Mouse (Mus musculus): ENCODE results near the gene Tmem126b.

Tmem126b gene

GRCm38 (mm10) chr7:90475793-90476312, at the start of gene Tmem126b:
Gene Tmem126b (minus strand): TSS chr7:90476001.
- peak; percentile 99 for DNase-seq (ENCODE audit: low read depth, low spot score)

GRCm38 (mm10) chr7:90512293-90512692, 36.5 kb upstream of the Tmem126b start:
- DNase-seq (ENCODE audit: low read depth, low spot score): no peak

DNA sequence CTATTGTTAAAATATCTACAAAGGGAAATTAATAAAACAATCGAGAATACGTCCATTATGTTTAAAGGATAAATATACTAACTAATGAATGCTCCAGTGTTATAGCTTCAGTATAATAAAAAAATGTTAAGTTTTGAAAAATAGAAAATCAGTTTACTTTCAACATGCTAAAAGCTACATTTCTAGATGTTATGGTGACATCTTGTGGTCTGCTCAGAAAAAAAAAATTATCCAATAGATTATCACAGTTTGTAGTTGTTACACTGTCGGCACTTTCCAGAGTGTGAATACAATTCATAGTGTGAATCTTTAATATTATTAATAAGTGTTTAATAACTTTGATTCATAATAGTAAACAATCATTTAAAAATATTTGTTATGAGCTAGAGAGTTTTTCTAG, 32.3 kb upstream of the Tmem126b start:
- DNase-seq (ENCODE audit: low read depth, low spot score): peak; percentile 20

DNA sequence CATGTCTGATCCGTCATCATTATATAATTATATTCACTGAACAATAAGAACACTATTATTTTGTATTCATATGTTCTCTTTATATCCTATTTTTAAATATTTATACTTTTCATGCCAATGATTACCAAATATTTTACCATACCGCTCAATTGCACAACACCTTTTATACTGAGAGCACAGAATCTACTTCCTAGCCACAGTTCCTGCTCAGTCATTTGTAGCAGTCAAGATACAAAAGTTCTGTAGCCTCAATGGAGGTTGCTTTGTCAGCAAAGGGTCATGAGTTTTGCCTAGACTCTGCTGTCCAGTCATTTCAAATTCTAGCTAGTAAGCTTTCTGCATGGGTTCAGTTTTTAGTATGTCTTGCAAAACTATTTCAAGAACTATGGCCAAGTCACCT, 6.8 kb upstream of the Tmem126b start:
- DNase-seq (ENCODE audit: low read depth, low spot score): no peak

DNA sequence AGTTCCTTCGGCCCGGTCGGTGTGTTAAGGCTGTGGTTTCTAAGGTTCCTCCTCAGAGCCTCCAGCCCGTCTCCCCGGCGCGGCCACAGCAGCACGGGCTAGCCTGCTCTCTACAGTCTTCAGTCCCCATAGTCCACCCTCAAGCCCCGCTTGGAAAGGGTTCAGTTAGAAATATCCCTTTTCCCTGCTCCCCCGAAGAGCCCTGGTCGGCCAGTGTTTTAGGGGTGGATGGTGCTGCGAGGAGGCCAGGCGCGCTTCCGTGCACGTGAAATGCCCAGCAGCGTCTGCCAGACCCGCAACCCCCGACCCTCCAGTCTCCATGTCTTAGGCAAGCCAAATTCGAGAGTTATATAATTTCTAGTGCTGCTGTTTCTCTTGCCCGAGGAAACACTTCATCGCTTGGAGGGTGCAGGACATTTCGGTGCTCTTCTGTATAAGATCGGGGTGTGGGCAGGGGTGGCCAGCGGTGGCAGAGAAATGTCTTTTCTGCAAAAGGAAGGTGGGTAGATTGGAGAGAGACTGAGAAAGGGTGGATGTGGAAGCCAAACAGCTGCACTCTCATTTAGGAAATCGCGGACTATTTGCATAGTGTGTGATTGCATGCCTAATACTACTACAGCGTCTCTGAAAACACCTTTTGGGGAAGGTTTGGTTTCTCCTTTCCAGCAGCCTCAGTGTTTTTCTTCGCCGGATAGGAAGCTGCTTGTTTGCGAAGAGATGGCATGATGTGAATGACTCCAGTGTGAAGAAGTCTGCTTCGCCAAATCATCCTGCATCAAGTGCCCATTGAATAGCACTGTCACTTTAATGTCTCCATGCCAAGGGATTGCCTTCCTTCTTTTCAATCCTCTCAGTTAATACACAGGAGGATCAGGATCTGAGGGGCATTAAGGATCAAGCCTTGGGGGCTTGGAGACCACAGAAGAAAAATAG, 778 bp upstream of the Tmem126b start, which contains the start of gene Dlg2:
Gene Dlg2, plus strand, starts transcription at position 360 of the 933 bp plus-strand sequence.
- DNase-seq (ENCODE audit: low read depth, low spot score): no peak

DNA sequence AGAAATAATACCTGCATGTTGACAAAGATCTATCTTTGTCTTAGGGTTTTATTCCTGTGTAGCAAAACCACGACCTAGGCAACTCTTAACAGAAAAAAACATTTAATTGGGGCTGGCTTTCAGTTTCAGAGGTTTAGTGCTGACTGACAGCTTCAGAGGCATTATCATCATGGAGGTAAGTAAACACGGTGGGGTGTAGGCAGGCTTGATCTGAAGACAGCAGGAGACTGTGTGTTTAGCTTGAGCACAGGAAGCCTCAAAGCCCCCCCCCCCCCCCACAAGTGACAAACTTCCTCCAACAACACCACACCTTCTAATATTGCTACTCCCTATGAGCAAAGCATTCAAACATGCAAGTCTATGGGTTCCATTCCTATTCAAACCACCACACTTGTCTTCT, 2.3 kb downstream of the Tmem126b start:
- DNase-seq (ENCODE audit: low read depth, low spot score): no peak

GRCm38 (mm10) chr7:90461441-90461840, 14.4 kb downstream of the Tmem126b start:
- no peak for DNase-seq (ENCODE audit: low read depth, low spot score)

GRCm38 (mm10) chr7:90460930-90461329, 14.9 kb downstream of the Tmem126b start:
- no peak for DNase-seq (ENCODE audit: low read depth, low spot score)

- no peak for DNase-seq (ENCODE audit: low read depth, low spot score)
These were observed 15.5 kb downstream of the Tmem126b start for GRCm38 (mm10) chr7:90460330-90460729.

GRCm38 (mm10) chr7:90457517-90457916, 18.3 kb downstream of the Tmem126b start:
- DNase-seq (ENCODE audit: low read depth, low spot score): no peak

GRCm38 (mm10) chr7:90456845-90457468, 18.8 kb downstream of the Tmem126b start, which contains the start of gene Tmem126a:
Gene Tmem126a (minus strand): TSS chr7:90457229.
- peak; percentile 91 for DNase-seq (ENCODE audit: low read depth, low spot score)

- DNase-seq (ENCODE audit: low read depth, low spot score): peak; percentile 60
These were observed 19.5 kb downstream of the Tmem126b start for GRCm38 (mm10) chr7:90456149-90456844.

DNA sequence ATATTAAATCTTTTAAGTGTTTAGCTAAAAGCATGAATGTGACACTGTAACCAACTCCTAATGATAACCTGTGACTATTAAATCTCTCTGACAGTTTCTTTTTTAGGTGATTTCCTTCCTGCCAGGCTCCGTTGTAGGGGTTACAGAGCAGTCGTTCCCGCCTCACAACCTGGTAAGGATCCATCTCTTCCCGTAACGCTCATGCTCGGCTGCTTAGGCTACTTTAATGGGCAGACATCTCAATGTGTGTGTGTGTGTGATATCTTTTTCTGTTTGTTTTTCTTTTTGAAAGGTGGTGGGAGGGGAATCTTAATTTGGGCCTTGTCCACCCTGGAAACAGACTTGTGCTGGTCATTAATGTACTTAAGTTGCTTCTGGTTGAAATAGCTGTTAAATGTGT, 31.6 kb downstream of the Tmem126b start:
- peak; percentile 46 for DNase-seq (ENCODE audit: low read depth, low spot score)

DNA sequence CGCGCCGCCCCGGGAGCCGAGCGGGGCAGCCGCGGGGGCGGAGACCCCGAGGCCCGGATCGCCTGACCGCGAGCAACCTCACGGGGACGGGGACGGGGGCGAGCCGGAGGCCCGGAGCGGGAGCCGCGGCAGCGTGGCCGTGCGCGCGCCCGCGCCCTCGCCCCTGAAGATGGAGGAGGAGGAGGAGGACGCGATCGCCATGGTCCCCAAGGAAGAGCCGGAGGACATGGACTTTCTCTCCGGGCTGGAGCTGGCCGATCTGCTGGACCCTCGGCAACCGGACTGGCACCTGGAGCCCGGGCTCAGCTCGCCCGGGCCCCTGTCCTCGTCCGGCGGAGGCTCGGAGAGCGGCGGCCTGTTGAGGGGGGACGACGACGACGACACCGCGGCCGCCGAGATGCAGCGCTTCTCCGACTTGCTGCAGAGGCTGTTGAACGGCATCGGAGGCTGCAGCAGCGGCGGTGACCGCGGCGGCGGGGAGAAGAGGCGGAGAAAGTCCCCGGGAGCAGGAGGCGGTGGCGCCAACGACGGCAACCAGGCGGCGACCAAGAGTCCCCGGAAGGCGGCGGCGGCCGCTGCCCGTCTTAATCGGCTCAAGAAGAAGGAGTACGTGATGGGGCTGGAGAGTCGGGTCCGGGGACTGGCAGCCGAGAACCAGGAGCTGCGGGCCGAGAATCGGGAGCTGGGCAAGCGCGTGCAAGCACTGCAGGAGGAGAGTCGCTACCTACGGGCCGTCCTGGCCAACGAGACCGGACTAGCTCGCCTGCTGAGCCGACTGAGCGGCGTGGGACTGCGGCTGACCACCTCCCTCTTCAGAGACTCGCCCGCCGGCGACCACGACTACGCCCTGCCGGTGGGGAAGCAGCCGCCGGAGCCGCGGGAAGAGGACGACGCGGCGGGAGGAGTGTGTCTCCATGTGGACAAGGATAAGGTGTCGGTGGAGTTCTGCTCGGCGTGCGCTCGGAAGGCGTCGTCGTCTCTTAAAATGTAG, 32.4 kb downstream of the Tmem126b start:
- peak; percentile 80 for DNase-seq (ENCODE audit: low read depth, low spot score)

DNA sequence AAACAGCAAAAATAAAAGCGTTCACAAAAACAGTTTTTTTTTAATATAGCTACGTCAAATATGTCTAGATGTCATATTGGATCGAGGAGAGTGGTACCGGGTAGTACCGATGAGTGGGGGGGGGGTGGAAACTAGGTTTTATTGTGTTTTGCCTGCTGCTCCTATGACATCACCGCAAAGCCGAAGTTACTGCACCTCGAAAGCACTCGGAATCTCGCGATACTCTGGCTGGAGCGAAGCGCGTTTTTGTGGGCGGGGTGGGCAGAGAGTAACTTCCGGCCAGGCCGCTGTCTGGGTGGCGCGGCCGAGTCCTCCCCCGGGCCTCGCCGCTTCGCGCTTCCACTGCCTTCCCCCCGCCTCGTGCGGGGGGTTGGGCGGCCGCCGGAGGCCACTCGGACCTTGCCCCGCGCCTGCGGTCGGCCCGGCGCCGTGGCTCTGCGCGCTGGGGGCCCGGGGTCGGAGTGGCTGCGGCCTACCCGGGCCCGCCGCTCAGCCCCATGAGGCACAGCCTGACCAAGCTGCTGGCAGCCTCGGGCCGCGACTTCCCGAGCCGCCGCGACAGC, 33.2 kb downstream of the Tmem126b start, which contains the start of gene Crebzf:
Gene Crebzf, plus strand, starts transcription at position 212 of the 563 bp plus-strand sequence.
- peak; percentile 97 for DNase-seq (ENCODE audit: low read depth, low spot score)

DNA sequence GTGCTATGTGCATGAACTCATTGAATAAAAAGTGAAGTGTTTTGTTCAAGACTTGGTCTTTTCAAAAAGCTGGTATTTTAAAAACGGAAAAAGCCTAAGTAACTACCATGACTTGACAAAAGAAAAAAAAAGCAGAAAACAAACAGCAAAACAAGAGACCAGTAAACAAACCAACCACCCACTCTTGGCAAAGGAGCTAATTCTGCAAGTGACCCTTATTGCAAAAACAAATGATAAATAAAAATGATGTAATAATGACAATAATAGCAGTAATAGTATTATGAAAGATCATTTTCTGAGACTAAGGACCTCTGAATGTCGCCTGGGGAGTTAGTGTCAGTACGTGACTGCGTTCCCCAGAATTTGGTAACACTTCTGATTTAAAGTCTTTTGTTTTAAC, 33.7 kb downstream of the Tmem126b start:
- no peak for DNase-seq (ENCODE audit: low read depth, low spot score)

- no peak for DNase-seq (ENCODE audit: low read depth, low spot score)
These were observed 35.8 kb downstream of the Tmem126b start for GRCm38 (mm10) chr7:90440044-90440443.

DNA sequence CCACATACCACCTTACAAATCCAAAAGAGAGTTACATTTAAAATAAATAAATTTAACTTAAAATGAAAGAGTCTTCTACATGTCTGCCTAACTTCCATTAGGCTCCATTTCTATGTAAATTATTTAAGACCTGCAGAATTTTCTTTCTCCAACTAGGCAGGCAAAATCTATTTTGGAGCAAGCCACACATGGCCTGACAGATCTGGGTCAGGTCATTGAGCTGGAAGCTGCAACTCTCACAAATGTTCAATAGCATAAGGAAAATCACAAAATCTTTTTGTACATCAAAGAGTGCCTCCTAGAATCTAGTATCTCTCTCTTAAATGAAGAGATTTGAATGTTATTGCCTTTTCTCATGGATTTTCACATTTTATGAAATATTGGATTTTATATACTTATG, 43.6 kb downstream of the Tmem126b start:
- DNase-seq (ENCODE audit: low read depth, low spot score): no peak

GRCm38 (mm10) chr7:90427006-90427405, 48.8 kb downstream of the Tmem126b start:
- DNase-seq (ENCODE audit: low read depth, low spot score): no peak

Data from A20 (cell line).